Mouse (Mus musculus) forebrain, embryonic 15.5 days (tissue): ENCODE measurements around the gene Tatdn2. TPM values are rescaled to one million over a fixed set of nuclear protein-coding genes. Genes with fewer than 3 reads are reported as not detected.

Experiments used
- microRNA-seq: library from miRNA; unstranded; fragments of <30 nt; microRNA quantifications from one replicate; pipeline ENCODE4, GENCODE M21; 2016
- polyA plus RNA-seq: library from polyadenylated mRNA; unstranded; fragments of >200 nt; fragmentation: Nextera tagmentation; extraction: Ambion mirVana; gene quantifications from 2 replicates; pipeline ENCODE4 v1.2.1, GENCODE M21; 2015

The Tatdn2 gene
- polyA plus RNA-seq, 1 experiment from 2014 or later, result 1.3 TPM

Small RNA genes within 50 kb of the gene (microRNA-seq; reads per million reads assigned to microRNA genes)
- 1.8 reads per million for gene Mir7042

Other genes with a start within 250 kb of the Tatdn2 start
- not detected in 2 replicates for gene Il17re, start 238.6 kb upstream of the Tatdn2 start, polyA plus RNA-seq
- 1.6 and 2.4 TPM in 2 replicates for gene Il17rc, start 225.6 kb upstream of the Tatdn2 start, polyA plus RNA-seq
- 63.8 and 66.7 TPM in 2 replicates for gene Creld1, start 213.8 kb upstream of the Tatdn2 start, polyA plus RNA-seq
- gene Prrt3, start 195.1 kb upstream of the Tatdn2 start, polyA plus RNA-seq, result 5.1 and 6.0 TPM in 2 replicates
- gene Emc3, start 165.4 kb upstream of the Tatdn2 start, polyA plus RNA-seq, result 94.9 and 103 TPM in 2 replicates
- 6.5 and 6.7 TPM in 2 replicates for gene Fancd2, start 165.4 kb upstream of the Tatdn2 start, polyA plus RNA-seq
- gene Fancd2os, start 96.3 kb upstream of the Tatdn2 start, polyA plus RNA-seq, result 0.22 TPM in 1 of 2 replicates, not detected in the other
- gene Brk1, start 92.3 kb upstream of the Tatdn2 start, polyA plus RNA-seq, result 239 and 240 TPM in 2 replicates
- 79.6 and 83.6 TPM in 2 replicates for gene Vhl, start 73.1 kb upstream of the Tatdn2 start, polyA plus RNA-seq
- gene Irak2, start 58.6 kb upstream of the Tatdn2 start, polyA plus RNA-seq, result 1.3 and 1.5 TPM in 2 replicates
- 0.41 and 0.59 TPM in 2 replicates for gene Ghrl, start 22.8 kb downstream of the Tatdn2 start, polyA plus RNA-seq
- 239 and 245 TPM in 2 replicates for gene Sec13, start 43.7 kb downstream of the Tatdn2 start, polyA plus RNA-seq